ENCODE assay signal across 26 mouse cellular contexts in the genomic region with DNA sequence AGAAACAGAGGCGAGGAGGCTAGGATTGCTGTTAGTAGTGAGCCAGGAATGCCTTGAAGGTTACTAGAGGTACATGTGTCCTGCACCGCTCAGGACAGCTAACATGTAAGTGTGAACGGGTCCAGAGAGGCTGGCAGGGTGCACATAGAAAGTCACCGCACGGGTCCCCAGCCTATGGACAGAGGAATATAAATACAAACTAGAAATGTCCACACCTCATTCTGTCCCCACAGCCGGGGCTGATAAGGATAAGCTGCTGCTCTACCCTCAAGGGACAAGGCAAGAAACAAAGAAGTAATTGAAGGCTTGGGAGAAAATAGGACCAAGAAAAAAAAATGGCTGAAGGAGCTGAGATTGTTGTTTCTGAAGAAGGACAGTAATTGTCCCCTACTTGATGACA. TPM values are rescaled to one million over a fixed set of nuclear protein-coding genes. Genes with fewer than 3 reads are reported as not detected.
A peak's percentile ranks its signal among the peaks of the same experiment; 100 is the strongest.
DNase-seq lines count a peak whose midpoint lies in the region; ATAC-seq lines count a peak whose summit lies in the region.
"Had no signal": no experiment of that assay in that cellular context is flagged by ENCODE, and none has a peak within 500 bp of the region (broad histone marks: within the 10 kb centered on the region; RNA-seq: fewer than 3 reads in every experiment).

No protein-coding gene starts in this region.

- no peak overlapping the region for H3K4me3 ChIP-seq in heart, embryonic 12.5 days
- no peak overlapping the region for H3K4me3 ChIP-seq in heart, embryonic 10.5 days
- no peak overlapping the region for H3K4me3 ChIP-seq in heart, embryonic 16.5 days (ENCODE audit: low read length)
- H3K4me3 ChIP-seq in megakaryocyte, embryonic 14.5 days (replicated peaks): peak overlapping the region; percentile 7
- H3K4me3 ChIP-seq: embryonic facial prominence, embryonic 15.5 days; erythroblast, embryonic 14.5 days; forebrain, embryonic 10.5 days; gastrocnemius, adult 2 months; hindbrain, embryonic 15.5 days had no signal

- H3K27ac ChIP-seq in heart, embryonic 12.5 days (ENCODE audit: poor library complexity, severe bottlenecking): peak overlapping the region; percentile 30; the same call in 1 of the 2 replicates
- no peak overlapping the region for H3K27ac ChIP-seq in heart, embryonic 10.5 days
- H3K27ac ChIP-seq in heart, embryonic 16.5 days (ENCODE audit: low read length): no peak overlapping the region
- H3K27ac ChIP-seq: embryonic facial prominence, embryonic 15.5 days; forebrain, embryonic 10.5 days; gastrocnemius, adult 2 months; hindbrain, embryonic 15.5 days had no signal

- no peak for DNase-seq in heart, embryonic 10.5 days (ENCODE audit: low spot score)
- DNase-seq in heart, postnatal 36 days: no peak
- no peak for DNase-seq in kidney, adult 8-10 months
- DNase-seq: adrenal gland, postnatal 14 days; cerebellum, adult 18-20 months; cerebellum, adult 9-11 months; cerebellum, postnatal 36 days; gastrocnemius, adult 2 months; gastrocnemius, postnatal 25 days; kidney, adult 2 months had no signal

- no peaks in the 10 kb centered on the region for H3K36me3 ChIP-seq in heart, embryonic 12.5 days
- H3K36me3 ChIP-seq in heart, embryonic 10.5 days: no peaks in the 10 kb centered on the region
- no peaks in the 10 kb centered on the region for H3K36me3 ChIP-seq in heart, embryonic 16.5 days (ENCODE audit: control insufficient read depth, insufficient read depth)
- H3K36me3 ChIP-seq in megakaryocyte, embryonic 14.5 days (replicated peaks; ENCODE audit: low read length): peaks cover 3% of the 10 kb centered on the region
- H3K36me3 ChIP-seq: embryonic facial prominence, embryonic 15.5 days; forebrain, embryonic 10.5 days; hindbrain, embryonic 15.5 days had no signal

- intact Hi-C loops in heart, postnatal 36 days (cut with DNase I): no loop called here

- no peak for ATAC-seq in heart, embryonic 12.5 days (ENCODE audit: insufficient number of reproducible peaks, low FRiP score)
- peak; percentile 52; the same call in 1 of the 2 replicates for ATAC-seq in heart, embryonic 16.5 days (replicated peaks; ENCODE audit: extremely low read depth, insufficient read depth, low FRiP score)
- no peak for ATAC-seq in megakaryocyte, adult 5-6 weeks (ENCODE audit: poor library complexity, severe bottlenecking)
- ATAC-seq: activated CD4-positive, CD25-positive, alpha-beta regulatory T cell, adult 4 months; forebrain, embryonic 14.5 days; intestine, embryonic 16.5 days; Patski had no signal

- no peaks in the 10 kb centered on the region for H3K27me3 ChIP-seq in heart, embryonic 12.5 days (replicated peaks)
- no peaks in the 10 kb centered on the region for H3K27me3 ChIP-seq in heart, embryonic 10.5 days (ENCODE audit: insufficient read depth, poor library complexity, severe bottlenecking)
- no peaks in the 10 kb centered on the region for H3K27me3 ChIP-seq in heart, embryonic 16.5 days (ENCODE audit: control insufficient read depth, insufficient read depth, low read length)
- no peaks in the 10 kb centered on the region for H3K27me3 ChIP-seq in megakaryocyte, embryonic 14.5 days (replicated peaks)
- H3K27me3 ChIP-seq: CH12.LX; embryonic facial prominence, embryonic 15.5 days; hindbrain, embryonic 15.5 days; Patski had no signal

- 30% methylated on average over 6 of the region's 6 CpGs for WGBS in heart, embryonic 12.5 days
- 39% methylated on average over 6 of the region's 6 CpGs for WGBS in heart, embryonic 10.5 days
- 31% methylated on average over 6 of the region's 6 CpGs for WGBS in heart, embryonic 16.5 days

- peaks cover 15% of the 10 kb centered on the region for H3K4me1 ChIP-seq in heart, embryonic 12.5 days (replicated peaks)
- peaks cover 16% of the 10 kb centered on the region for H3K4me1 ChIP-seq in heart, embryonic 10.5 days
- H3K4me1 ChIP-seq in heart, embryonic 16.5 days (ENCODE audit: control insufficient read depth, insufficient read depth, low read length): no peaks in the 10 kb centered on the region
- peaks cover 25% of the 10 kb centered on the region for H3K4me1 ChIP-seq in megakaryocyte, embryonic 14.5 days
- H3K4me1 ChIP-seq: embryonic facial prominence, embryonic 15.5 days; forebrain, embryonic 10.5 days; hindbrain, embryonic 15.5 days had no signal

- H3K9ac ChIP-seq in heart, embryonic 12.5 days: no peak overlapping the region; the same call in 1 of the 2 replicates
- H3K9ac ChIP-seq in heart, embryonic 16.5 days (ENCODE audit: low read length): no peak overlapping the region
- H3K9ac ChIP-seq: embryonic facial prominence, embryonic 15.5 days; hindbrain, embryonic 15.5 days had no signal

- H3K4me2 ChIP-seq in heart, embryonic 12.5 days: peak overlapping the region; percentile 25
- no peak overlapping the region for H3K4me2 ChIP-seq in heart, embryonic 16.5 days (ENCODE audit: low read depth, low read length)
- H3K4me2 ChIP-seq: embryonic facial prominence, embryonic 15.5 days; hindbrain, embryonic 15.5 days had no signal

- H3K9me3 ChIP-seq in heart, embryonic 12.5 days (replicated peaks): peaks cover 3% of the 10 kb centered on the region; the same call in 1 of the 2 replicates
- no peaks in the 10 kb centered on the region for H3K9me3 ChIP-seq in heart, embryonic 10.5 days
- H3K9me3 ChIP-seq in heart, embryonic 16.5 days (replicated peaks; ENCODE audit: control insufficient read depth, low read length): no peaks in the 10 kb centered on the region
- H3K9me3 ChIP-seq in megakaryocyte, embryonic 14.5 days: peaks cover 8% of the 10 kb centered on the region
- H3K9me3 ChIP-seq: embryonic facial prominence, embryonic 15.5 days; forebrain, embryonic 10.5 days; hindbrain, embryonic 15.5 days had no signal

RNA-seq across cellular contexts. Expression of gene Nr1h4, which starts 10.5 kb away (rescaled TPM):
- 1.3 and 1.5 TPM in 2 replicates for polyA plus RNA-seq in heart, embryonic 12.5 days (2016; fragmentation: Nextera tagmentation; extraction: Ambion mirVana)
- 0.16 and 0.57 TPM in 2 replicates for polyA plus RNA-seq in heart, embryonic 10.5 days (2016; fragmentation: Nextera tagmentation; extraction: Ambion mirVana)
- polyA plus RNA-seq in heart, embryonic 16.5 days (2015; fragmentation: Nextera tagmentation; extraction: Ambion mirVana): 0.99 and 1.2 TPM in 2 replicates
- total RNA-seq in heart, postnatal 36 days (2021): under 1 TPM; 0.43 to 0.64 TPM
- 0.16 TPM in 1 of 2 replicates, not detected in the other for polyA plus RNA-seq in megakaryocyte, embryonic 14.5 days (2012; ENCODE audit: insufficient read depth, low replicate concordance)
- not detected in 2 replicates for total RNA-seq in megakaryocyte, adult 5-6 weeks (2015)
- not detected in 2 replicates for total RNA-seq in megakaryocyte, adult 5-6 weeks (2017)
- total RNA-seq: CH12.LX; gastrocnemius, postnatal 25 days; granulocyte monocyte progenitor cell, adult 5-6 weeks had no signal
- polyA plus RNA-seq: activated CD4-positive, CD25-positive, alpha-beta regulatory T cell, adult 4 months; embryonic facial prominence, embryonic 11.5 days; embryonic facial prominence, embryonic 15.5 days; erythroblast, embryonic 14.5 days; forebrain, embryonic 10.5 days; hindbrain, embryonic 11.5 days; hindbrain, embryonic 15.5 days had no signal
